Mouse (Mus musculus) olfactory bulb, adult 2 months (tissue): ENCODE measurements around the gene Mchr1. TPM values are rescaled to one million over a fixed set of nuclear protein-coding genes. Genes with fewer than 3 reads are reported as not detected.

Experiments
- H3K27ac ChIP-seq: fragments of 200-500 bp; 2 replicates; pipeline ENCODE4 v1.5.1; 2012; ENCODE audit warnings: low read depth, low read length; ENCODE audit not compliant: insufficient read depth
- H3K4me1 ChIP-seq: fragments of 200-500 bp; 2 replicates; pipeline ENCODE4 v1.6.1; 2012; ENCODE audit warnings: low read length; ENCODE audit not compliant: control insufficient read depth, insufficient read depth
- H3K4me3 ChIP-seq: fragments of 200-500 bp; 2 replicates; pipeline ENCODE4 v1.5.1; 2012; ENCODE audit warnings: mild to moderate bottlenecking, low read depth, low read length, moderate library complexity; ENCODE audit not compliant: insufficient read depth
- CTCF ChIP-seq: fragments of 200-500 bp; IDR thresholded peaks from 2 replicates; pipeline ENCODE4 v1.5.1; 2012; ENCODE audit warnings: low read depth, mild to moderate bottlenecking, low read length, moderate library complexity; ENCODE audit not compliant: insufficient read depth
- POLR2A ChIP-seq: fragments of 200-500 bp; IDR thresholded peaks from 2 replicates; pipeline ENCODE4 v1.6.1; 2012; ENCODE audit warnings: mild to moderate bottlenecking, low read depth, low read length, moderate library complexity; ENCODE audit not compliant: insufficient read depth
- WGBS: fragments of 180-500 bp; shearing (Covaris S2); methylation state at CpG from one replicate; pipeline ENCODE4 v1.1.7; 2018; 5-methylcytosine and 5-hydroxymethylcytosine counted together
- polyA plus RNA-seq: library from polyadenylated mRNA; stranded (reverse); fragments of >200 nt; gene quantifications from 2 replicates; pipeline ENCODE4 v1.2.4, GENCODE M21; 2012; ENCODE audit warnings: low replicate concordance; ENCODE audit not compliant: missing spikeins, insufficient read depth, insufficient read length

The Mchr1 gene
- polyA plus RNA-seq, 1 experiment: not detected

- peaks cover 13% of the 10 kb centered on the region for H3K4me1 ChIP-seq
- no peak for TF ChIP-seq POLR2A
- TF ChIP-seq CTCF: no peak
- WGBS: 29% methylated on average over 6 of the region's 6 CpGs
- H3K4me3 ChIP-seq: no peak overlapping the region
- no peak overlapping the region for H3K27ac ChIP-seq
Measured at GRCm38 (mm10) chr15:81255063-81255462, 19.8 kb downstream of the Mchr1 start.

GRCm38 (mm10) chr15:81258296-81258695, 23.0 kb downstream of the Mchr1 start:
- TF ChIP-seq CTCF: no peak
- no peak for TF ChIP-seq POLR2A
- 20% methylated on average over 9 of the region's 9 CpGs for WGBS
- Histone ChIP-seq H3K4me1 (peaks cover 13% of the 10 kb centered on the region), H3K4me3 (no peak overlapping the region), H3K27ac (no peak overlapping the region)

- H3K4me3 ChIP-seq: no peak overlapping the region
- 96% methylated on average over 5 of the region's 5 CpGs for WGBS
- no peak overlapping the region for H3K27ac ChIP-seq
- peaks cover 15% of the 10 kb centered on the region for H3K4me1 ChIP-seq
- TF ChIP-seq POLR2A: no peak
- TF ChIP-seq CTCF: no peak
Measured at GRCm38 (mm10) chr15:81259304-81259703, 24.0 kb downstream of the Mchr1 start.

GRCm38 (mm10) chr15:81260208-81260607, 24.9 kb downstream of the Mchr1 start:
- H3K4me3 ChIP-seq: no peak overlapping the region
- peaks cover 17% of the 10 kb centered on the region for H3K4me1 ChIP-seq
- H3K27ac ChIP-seq: no peak overlapping the region
- TF ChIP-seq CTCF (no peak), POLR2A (no peak)
- whole genome bisulfite sequencing: 90% methylated on average over 9 of the region's 9 CpGs

- H3K4me1 ChIP-seq: peaks cover 9% of the 10 kb centered on the region
- TF ChIP-seq CTCF: no peak
- no peak for TF ChIP-seq POLR2A
- peak overlapping the region; percentile 67 for H3K27ac ChIP-seq
- H3K4me3 ChIP-seq: no peak overlapping the region
- 24% methylated on average over 16 of the region's 16 CpGs for WGBS
Measured at GRCm38 (mm10) chr15:81264392-81265095, 29.2 kb downstream of the Mchr1 start.

- WGBS: 45% methylated on average over 2 of the region's 2 CpGs
- H3K4me3 ChIP-seq: no peak overlapping the region
- no peak overlapping the region; the same call in 1 of the 2 replicates for H3K27ac ChIP-seq
- H3K4me1 ChIP-seq: peaks cover 12% of the 10 kb centered on the region
- TF ChIP-seq POLR2A: no peak
- TF ChIP-seq CTCF: no peak
Measured at GRCm38 (mm10) chr15:81267416-81267815, 32.1 kb downstream of the Mchr1 start.

- Histone ChIP-seq H3K27ac (no peak overlapping the region), H3K4me3 (no peak overlapping the region), H3K4me1 (peaks cover 11% of the 10 kb centered on the region)
- WGBS: 25% methylated on average over 13 of the region's 13 CpGs
- TF ChIP-seq POLR2A (no peak), CTCF (no peak)
Measured at GRCm38 (mm10) chr15:81272305-81273053, 37.2 kb downstream of the Mchr1 start.

GRCm38 (mm10) chr15:81273361-81273760, 38.1 kb downstream of the Mchr1 start:
- TF ChIP-seq POLR2A (no peak), CTCF (no peak)
- WGBS: 58% methylated on average over 2 of the region's 2 CpGs
- Histone ChIP-seq H3K4me3 (no peak overlapping the region), H3K4me1 (peaks cover 16% of the 10 kb centered on the region), H3K27ac (no peak overlapping the region)

- H3K4me1 ChIP-seq: peaks cover 8% of the 10 kb centered on the region
- no peak overlapping the region for H3K27ac ChIP-seq
- H3K4me3 ChIP-seq: no peak overlapping the region
- WGBS: 43% methylated on average over 11 of the region's 11 CpGs
- TF ChIP-seq CTCF (no peak), POLR2A (no peak)
Measured at GRCm38 (mm10) chr15:81277928-81278327, 42.6 kb downstream of the Mchr1 start.
